Mouse (Mus musculus) thymus, adult 2 months (tissue): Measurements from ENCODE around the gene Sash3. TPM values are rescaled to one million over a fixed set of nuclear protein-coding genes. Genes with fewer than 3 reads are reported as not detected.

Experiments used
- DNase-seq: peaks from one replicate; pipeline ENCODE4 v3.0.0; 2021
- H3K27ac ChIP-seq: fragments of 200-500 bp; 2 replicates; pipeline ENCODE4 v1.5.1; 2012; ENCODE audit warnings: low read length, control low read depth; ENCODE audit not compliant: control insufficient read depth, insufficient read depth
- H3K27me3 ChIP-seq: fragments of 200-500 bp; 2 replicates; pipeline ENCODE4 v1.6.1; 2012; ENCODE audit warnings: mild to moderate bottlenecking, low read length, moderate library complexity, mixed read lengths; ENCODE audit not compliant: control insufficient read depth, insufficient read depth
- H3K36me3 ChIP-seq: fragments of 200-500 bp; 2 replicates; pipeline ENCODE4 v1.6.1; 2012; ENCODE audit warnings: mild to moderate bottlenecking, low read length, moderate library complexity; ENCODE audit not compliant: control insufficient read depth, insufficient read depth
- H3K4me1 ChIP-seq: fragments of 200-500 bp; replicated peaks from 2 replicates; pipeline ENCODE4 v1.6.1; 2012; ENCODE audit warnings: low read length; ENCODE audit not compliant: control insufficient read depth, insufficient read depth
- H3K4me3 ChIP-seq: fragments of 200-500 bp; 2 replicates; pipeline ENCODE4 v1.5.1; 2012; ENCODE audit warnings: mild to moderate bottlenecking, low read length, control low read depth, moderate library complexity; ENCODE audit not compliant: control insufficient read depth, insufficient read depth
- CTCF ChIP-seq: fragments of 200-500 bp; IDR thresholded peaks from 2 replicates; pipeline ENCODE4 v1.5.1; 2012; ENCODE audit warnings: mild to moderate bottlenecking, control low read depth, low read length, moderate library complexity, borderline replicate concordance; ENCODE audit not compliant: control insufficient read depth, poor library complexity, insufficient read depth; ENCODE audit errors: extremely low read depth
- POLR2A ChIP-seq: fragments of 200-500 bp; IDR thresholded peaks from 2 replicates; pipeline ENCODE4 v1.6.1; 2012; ENCODE audit warnings: mild to moderate bottlenecking, low read length, control low read depth, moderate library complexity; ENCODE audit not compliant: control insufficient read depth, poor library complexity, insufficient read depth; ENCODE audit errors: extremely low read depth
- WGBS: fragments of 180-500 bp; shearing (Covaris S2); methylation state at CpG from one replicate; pipeline ENCODE4 v1.1.7; 2018; 5-methylcytosine and 5-hydroxymethylcytosine counted together
- polyA plus RNA-seq: library from polyadenylated mRNA; depleted of rRNA; stranded (reverse); fragments of >200 nt; gene quantifications from 2 replicates; pipeline ENCODE4 v1.2.3, GENCODE M21; 2012

The Sash3 gene
- polyA plus RNA-seq, 1 experiment, result 314 TPM

- 48% methylated on average over 2 of the region's 2 CpGs for WGBS
- TF ChIP-seq POLR2A (no peak), CTCF (no peak)
- Histone ChIP-seq H3K4me1 (peaks cover 25% of the 10 kb centered on the region), H3K27me3 (no peaks in the 10 kb centered on the region), H3K27ac (peak overlapping the region; percentile 11; the same call in 1 of the 2 replicates), H3K36me3 (peaks cover 84% of the 10 kb centered on the region), H3K4me3 (no peak overlapping the region)
- DNase-seq, result no peak
Observed at GRCm38 (mm10) chrX:48153414-48153813, 7.2 kb downstream of the Sash3 start.

DNA sequence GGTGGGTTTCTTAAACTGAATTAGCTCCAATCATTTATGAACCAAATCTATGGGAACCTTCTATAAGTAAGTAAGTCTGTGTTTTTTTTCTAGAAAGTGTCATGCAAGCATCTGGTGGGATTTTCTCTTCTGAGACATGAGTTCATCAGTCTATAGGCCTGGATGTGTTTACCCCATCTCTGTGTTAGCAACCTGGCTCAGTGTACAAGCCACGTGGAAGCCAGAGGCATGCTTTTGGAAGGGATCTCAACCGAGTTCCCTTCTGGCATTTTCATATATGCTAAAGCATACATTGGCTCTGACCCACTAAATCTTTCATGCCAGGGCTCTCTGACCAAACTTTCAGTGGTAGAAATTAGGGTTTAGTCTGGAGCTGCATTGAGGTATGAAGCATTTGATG lies 7.7 kb downstream of the Sash3 start:
- Histone ChIP-seq H3K27me3 (no peaks in the 10 kb centered on the region), H3K36me3 (peaks cover 85% of the 10 kb centered on the region), H3K4me1 (peaks cover 25% of the 10 kb centered on the region), H3K4me3 (no peak overlapping the region), H3K27ac (no peak overlapping the region)
- TF ChIP-seq CTCF, result no peak
- no peak for TF ChIP-seq POLR2A
- WGBS, result 66% methylated on average over 2 of the region's 2 CpGs
- no peak for DNase-seq

- H3K4me1 ChIP-seq, result peaks cover 21% of the 10 kb centered on the region
- TF ChIP-seq CTCF (no peak), POLR2A (no peak)
- H3K27ac ChIP-seq, result no peak overlapping the region
- H3K36me3 ChIP-seq, result peaks cover 90% of the 10 kb centered on the region
- H3K4me3 ChIP-seq, result no peak overlapping the region
- 93% methylated on average over 6 of the region's 6 CpGs for WGBS
- H3K27me3 ChIP-seq, result no peaks in the 10 kb centered on the region
- no peak for DNase-seq
Observed at GRCm38 (mm10) chrX:48155489-48155888, 9.3 kb downstream of the Sash3 start.

DNA sequence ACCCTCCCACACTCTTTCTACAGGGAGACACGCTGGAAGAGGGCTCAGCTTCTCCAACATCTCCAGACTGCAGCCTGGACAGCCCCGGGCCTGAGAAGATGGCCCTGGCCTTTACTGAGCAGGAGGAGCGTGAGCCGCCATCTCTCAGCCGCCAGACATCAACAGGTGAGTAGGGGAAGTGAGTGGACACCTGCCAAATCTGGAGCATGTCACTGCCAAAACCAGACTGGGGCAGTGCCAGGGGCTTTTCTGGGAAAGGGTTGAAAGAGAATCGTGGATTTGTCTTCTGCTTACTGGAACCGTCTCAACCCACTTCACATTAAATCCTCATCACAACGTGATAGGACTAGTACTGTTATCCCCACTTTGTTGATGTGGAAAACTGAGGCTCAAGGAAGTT lies 11.2 kb downstream of the Sash3 start:
- no peak overlapping the region for H3K4me3 ChIP-seq
- WGBS, result 97% methylated on average over 8 of the region's 8 CpGs
- no peak overlapping the region for H3K27ac ChIP-seq
- TF ChIP-seq CTCF (no peak), POLR2A (no peak)
- no peaks in the 10 kb centered on the region for H3K27me3 ChIP-seq
- peaks cover 16% of the 10 kb centered on the region for H3K4me1 ChIP-seq
- DNase-seq, result no peak
- peaks cover 96% of the 10 kb centered on the region for H3K36me3 ChIP-seq

GRCm38 (mm10) chrX:48158229-48158919 lies 12.1 kb downstream of the Sash3 start:
- Histone ChIP-seq H3K4me3 (no peak overlapping the region), H3K27ac (no peak overlapping the region), H3K36me3 (peaks cover 88% of the 10 kb centered on the region), H3K4me1 (peaks cover 6% of the 10 kb centered on the region), H3K27me3 (no peaks in the 10 kb centered on the region)
- no peak for DNase-seq
- 98% methylated on average over 11 of the region's 11 CpGs for WGBS
- TF ChIP-seq POLR2A (no peak), CTCF (no peak)

DNA sequence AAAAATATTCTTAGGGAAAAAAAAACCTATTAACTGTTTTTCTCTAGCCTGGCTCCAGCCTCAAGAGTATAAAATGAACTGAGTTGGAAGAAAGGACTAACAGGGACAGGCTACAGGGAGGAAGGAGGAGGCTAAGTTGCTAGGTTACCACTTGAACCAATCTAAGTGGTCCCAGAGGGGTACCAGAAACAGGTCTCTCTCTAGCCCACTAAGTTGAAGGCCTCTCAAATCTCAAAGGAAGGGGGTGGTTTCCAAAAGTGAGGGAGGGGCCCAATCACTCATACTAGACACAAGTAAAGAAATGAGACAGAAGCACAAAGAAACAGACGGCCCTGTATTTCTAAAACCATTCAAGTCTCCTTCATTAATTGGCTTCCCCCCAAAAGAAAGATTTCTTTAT lies 23.7 kb downstream of the Sash3 start:
- Histone ChIP-seq H3K4me1 (no peaks in the 10 kb centered on the region), H3K27ac (no peak overlapping the region), H3K4me3 (no peak overlapping the region), H3K36me3 (0 out of 2 replicates have a peak, but pooled peaks cover 6% of the 10 kb centered on the region), H3K27me3 (no peaks in the 10 kb centered on the region)
- no peak for TF ChIP-seq POLR2A
- no peak for TF ChIP-seq CTCF
- 94% methylated on average over 1 of the region's 1 CpGs for WGBS
- DNase-seq, result no peak

GRCm38 (mm10) chrX:48170368-48170767 lies 24.1 kb downstream of the Sash3 start:
- Histone ChIP-seq H3K27ac (no peak overlapping the region), H3K27me3 (no peaks in the 10 kb centered on the region), H3K4me3 (no peak overlapping the region), H3K36me3 (0 out of 2 replicates have a peak, but pooled peaks cover 6% of the 10 kb centered on the region), H3K4me1 (no peaks in the 10 kb centered on the region)
- WGBS, result 29% methylated on average over 1 of the region's 1 CpGs
- TF ChIP-seq CTCF, result no peak
- TF ChIP-seq POLR2A, result no peak
- no peak for DNase-seq
